Mouse (Mus musculus): ENCODE measurements around the gene Dctn2.
"Not testable (repeated sequence)": the region's sequence is repeated elsewhere in the genome, so short reads cannot be mapped to it uniquely, and the experiment has no call there.

The Dctn2 gene

GRCm38 (mm10) chr10:127287936-127288293 is 21.7 kb downstream of the Dctn2 start:
- intact Hi-C loops (cut with DNase I) = no loop called here

DNA sequence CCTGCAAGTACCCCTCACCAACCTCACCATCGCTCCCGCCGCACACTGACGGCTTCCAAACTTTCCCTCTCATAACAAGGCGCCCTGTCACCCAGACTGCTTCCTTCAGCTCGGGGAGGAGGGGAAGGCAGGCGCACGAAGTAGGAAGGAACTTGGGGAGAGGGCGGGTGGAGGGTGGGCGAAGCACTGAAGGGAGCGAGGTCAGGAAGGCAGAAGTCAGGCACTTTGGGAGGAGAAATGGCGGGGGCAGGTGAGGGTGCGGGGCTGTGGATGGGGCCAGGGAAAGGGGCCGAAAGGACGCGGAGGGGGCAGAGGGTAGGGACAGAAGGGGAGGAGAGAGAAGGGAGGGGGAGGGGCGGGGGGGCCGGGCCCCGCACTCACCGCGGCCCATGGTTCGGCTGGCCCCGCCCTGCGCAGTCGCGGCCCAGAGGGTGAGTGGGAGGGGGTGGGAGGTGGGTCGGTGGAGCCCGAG is 22.2 kb downstream of the Dctn2 start:
- intact Hi-C loops (cut with DNase I) = no loop called here

- intact Hi-C loops (cut with DNase I) = no loop called here
Measured at GRCm38 (mm10) chr10:127288800-127289572, 22.8 kb downstream of the Dctn2 start, which contains the start of gene Mbd6. Gene Mbd6 (minus strand): TSS chr10:127289018.

DNA sequence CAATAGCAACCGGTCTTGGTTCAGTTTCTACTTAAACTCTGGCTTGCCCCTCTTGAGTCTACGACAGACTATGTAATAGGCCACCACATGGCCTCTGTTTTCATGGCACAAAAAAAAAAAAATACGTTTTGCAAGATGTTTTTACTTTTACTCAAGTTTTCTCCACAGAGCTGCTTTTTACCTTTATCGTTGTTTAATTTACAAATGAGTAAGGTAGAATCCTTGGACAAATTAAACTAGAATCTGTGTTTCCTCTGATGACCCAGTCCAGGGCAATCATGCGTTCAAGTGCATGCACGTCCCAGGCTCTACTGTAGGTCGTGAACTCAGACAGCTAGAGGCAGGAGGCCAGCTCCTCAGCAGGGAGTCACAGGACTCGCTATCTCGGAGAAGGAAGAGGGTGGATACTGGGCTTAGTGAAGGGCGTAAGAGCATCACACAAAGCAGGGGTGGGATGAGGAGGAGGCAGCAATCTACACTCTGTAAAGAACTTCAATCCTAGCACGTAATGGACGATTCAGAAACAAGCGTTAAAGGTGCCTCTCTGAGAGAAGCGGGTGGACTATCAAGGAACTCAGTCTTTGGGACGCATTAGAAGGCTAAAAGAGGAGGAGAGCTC is 23.5 kb downstream of the Dctn2 start:
- intact Hi-C loops (cut with DNase I) = loop anchor here (1.0 to 2.0 kb wide), 2 partner anchors 21 to 23 kb away; partner anchors contain the start of genes Dctn2 and Mars

DNA sequence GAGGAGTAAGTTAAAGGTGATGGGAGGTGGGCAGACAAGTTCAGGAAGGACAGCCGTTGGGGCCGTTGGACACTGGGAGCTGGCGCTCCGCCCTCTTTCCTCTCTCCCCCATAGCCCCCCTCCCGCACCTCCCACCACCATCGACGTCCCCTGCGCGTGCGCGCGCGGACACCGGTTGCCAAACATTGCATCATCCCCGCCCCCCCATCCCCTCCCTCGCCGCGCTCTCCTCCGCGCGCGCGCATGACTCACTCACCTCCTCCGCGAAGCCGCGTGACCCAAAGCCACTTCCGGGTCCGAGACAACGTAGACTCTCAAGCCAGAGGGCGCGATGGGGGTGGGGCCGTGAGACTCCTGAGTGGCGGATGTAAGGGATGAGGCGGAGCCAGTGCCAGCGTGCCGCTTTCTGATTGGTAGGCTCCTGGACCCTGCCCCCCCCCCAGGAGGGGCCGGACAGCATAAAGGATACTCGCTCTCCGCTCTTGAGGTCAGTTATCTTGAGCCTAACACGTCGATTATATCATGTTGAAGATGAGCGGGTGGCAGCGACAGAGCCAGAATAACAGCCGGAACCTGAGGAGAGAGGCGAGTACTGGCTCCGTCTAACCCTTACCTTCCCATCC is 24.2 kb downstream of the Dctn2 start:
- intact Hi-C loops (cut with DNase I) = loop anchor here (1.0 to 2.0 kb wide), 2 partner anchors 20 to 24 kb away; partner anchors contain the start of genes Dctn2 and Mars

- intact Hi-C loops (cut with DNase I) = loop anchor here (1.0 to 2.0 kb wide), 2 partner anchors 20 to 25 kb away; partner anchors contain the start of genes Dctn2 and Mars
Measured at GRCm38 (mm10) chr10:127290930-127291880, 25.0 kb downstream of the Dctn2 start.

DNA sequence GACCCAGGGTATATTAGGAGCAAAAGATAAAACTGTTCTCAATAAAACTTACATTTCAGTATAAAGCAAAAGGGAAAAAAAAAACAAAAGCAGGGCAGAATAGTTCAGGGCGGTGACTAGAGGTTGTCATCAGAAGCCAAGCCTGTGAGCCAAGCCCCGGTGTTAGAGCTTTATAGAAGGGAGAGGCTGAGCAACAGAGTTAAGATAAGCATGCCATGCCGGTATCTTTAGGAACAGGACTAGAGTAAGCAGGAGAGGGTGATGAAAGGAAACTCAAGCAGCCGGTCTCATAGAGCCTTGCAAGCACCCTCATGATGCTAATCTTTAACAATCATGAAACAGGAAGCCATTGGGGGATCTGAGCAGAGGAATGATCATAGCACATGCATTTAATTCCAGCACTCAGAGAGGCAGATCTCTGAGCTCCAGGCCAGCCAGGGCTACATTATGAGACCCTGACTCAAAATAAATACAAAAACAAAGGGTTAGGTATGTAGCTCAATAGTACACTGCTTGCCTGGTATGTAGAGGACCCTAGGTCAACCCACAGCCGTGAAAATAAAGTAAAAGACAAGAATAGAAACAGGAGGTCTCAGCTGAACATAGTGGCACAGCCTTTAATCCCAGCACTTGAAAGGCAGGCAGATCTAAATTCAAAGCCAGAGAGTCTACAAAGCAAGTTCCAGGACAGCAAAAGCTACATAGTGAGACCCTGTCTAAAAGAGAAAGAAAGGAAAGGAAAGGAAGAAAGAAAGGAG is 25.9 kb downstream of the Dctn2 start:
- intact Hi-C loops (cut with DNase I) = loop anchor here (2.0 kb wide), 1 partner anchor 19 kb away; the partner anchor contains the start of gene Mars

GRCm38 (mm10) chr10:127292987-127293538 is 26.9 kb downstream of the Dctn2 start:
- intact Hi-C loops (cut with DNase I) = no loop called here

DNA sequence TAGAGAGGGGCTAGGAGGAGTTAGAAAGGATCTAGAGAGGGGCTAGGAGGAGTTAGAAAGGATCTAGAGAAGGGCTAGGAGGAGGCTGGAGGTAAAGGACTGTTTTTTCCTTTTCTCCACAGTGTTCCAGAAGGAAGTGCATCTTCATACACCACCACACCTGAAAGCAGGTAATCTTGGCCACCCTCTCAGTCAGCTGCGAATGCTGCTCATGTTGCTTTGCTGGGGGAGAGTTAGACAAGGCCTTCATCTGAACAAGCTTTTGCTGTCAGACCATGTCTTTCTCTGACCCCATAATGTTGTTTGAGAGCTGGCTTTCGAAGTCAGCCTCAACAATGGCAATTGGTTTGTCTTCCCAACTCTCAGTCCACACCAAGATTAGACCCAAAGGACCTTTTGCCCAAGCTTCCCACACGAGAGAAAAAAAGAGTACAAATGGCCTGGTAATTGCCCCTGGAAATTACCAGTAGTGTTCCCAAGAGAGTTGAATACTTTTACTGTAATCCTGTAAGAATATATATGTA is 27.5 kb downstream of the Dctn2 start:
- intact Hi-C loops (cut with DNase I) = no loop called here

DNA sequence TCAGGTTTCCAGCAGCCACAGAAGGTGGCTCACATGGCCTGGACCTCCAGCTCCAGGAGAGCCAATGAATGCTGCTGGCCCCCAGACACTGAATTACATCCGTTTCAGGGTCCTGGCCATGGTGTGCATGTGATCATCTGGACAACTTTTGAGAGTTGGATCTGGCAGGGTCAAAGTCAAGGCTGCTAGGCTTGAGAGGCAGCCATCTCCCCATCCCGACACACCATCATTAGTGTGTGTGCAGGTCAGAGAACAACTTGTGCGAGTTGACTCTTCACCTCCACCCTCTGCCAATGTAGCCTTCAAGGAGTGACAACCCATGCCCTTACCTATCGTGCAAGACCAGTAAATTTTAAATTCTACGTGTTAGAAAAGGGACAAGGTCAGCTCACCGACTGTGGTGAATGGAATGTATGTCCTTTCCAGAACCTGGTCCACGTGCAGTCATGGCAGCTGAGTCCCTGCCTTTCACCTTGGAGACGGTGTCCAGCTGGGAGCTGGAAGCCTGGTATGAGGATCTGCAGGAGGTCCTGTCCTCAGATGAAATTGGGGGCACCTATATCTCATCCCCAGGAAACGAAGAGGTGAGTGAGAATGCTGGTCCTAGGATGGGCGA is 28.8 kb downstream of the Dctn2 start:
- intact Hi-C loops (cut with DNase I) = no loop called here

DNA sequence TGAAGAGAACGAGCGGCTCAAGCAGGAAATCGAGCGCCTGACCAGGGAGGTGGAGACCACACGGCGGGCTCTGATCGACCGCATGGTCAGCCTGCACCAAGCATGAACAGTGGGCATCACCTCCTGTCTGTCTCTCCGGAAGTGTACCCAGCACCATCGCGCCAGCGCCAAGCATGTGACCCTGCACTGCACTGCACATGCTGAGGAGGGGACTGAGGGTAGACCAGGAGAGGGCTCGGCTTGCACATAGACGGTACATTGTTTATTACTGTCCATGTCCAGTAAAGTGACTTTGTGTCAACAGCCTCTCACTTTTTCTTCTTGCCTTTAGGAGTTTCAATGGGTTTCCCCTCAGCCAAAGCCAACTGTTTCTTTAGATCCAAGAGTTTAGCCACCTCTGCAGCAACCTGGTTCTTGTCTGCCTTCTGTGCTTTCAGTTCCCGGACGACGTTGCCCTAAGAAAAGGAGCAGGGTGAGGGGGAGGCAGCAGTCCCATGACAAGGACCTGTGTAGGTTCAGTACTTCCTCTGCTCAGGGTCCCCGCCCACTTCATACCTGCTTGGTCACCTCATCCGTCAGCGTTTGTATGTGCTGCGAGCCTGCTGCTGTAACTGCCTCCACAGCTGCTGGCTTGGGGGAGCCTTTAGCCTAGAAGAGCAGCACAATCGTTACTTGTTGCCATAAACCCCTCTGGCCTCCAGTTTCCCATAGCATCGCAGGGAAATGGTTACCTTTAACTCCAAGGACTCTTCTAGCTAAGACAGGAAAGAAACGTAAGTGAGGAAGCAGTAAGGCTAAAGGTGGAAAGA is 30.0 kb downstream of the Dctn2 start:
- intact Hi-C loops (cut with DNase I) = no loop called here

DNA sequence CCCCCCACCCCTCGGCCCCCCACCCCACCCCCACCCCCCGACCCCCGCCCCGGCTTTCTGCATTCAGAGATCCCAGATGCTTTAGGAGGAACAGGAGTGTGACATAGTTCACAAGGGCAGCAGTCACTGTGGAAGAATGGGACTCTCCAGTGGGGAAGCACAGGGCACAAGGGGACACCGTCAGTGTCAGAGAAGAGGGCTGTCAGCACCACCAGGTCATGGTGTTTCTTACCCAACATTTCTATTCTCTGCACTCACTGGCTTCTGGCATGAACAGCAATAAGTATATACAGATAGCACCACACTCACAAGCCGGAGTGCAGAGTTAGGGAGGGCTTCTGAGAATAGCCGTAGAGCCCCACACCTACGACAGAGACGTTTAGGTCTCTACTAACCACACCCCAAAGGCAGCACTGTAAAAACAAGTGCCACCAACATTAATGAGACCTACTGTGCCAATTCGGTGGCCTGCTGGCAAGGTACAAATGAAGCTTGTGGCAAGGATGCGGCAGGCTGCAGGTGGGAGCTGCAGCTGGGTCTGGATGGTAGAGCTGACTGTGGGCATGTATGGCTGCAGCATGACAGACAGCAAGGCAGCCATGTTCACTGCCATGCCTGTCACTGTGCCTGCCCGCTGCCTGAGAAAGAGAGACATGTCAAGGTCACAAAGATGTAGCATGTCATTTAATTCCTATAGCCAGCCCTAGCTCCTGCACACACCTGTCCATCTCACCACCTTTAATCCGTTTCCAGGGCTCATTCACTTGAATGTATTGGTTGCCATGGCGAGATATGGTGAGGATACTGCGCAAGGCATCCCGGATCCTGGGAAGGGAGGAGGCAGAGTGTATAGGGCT is 31.1 kb downstream of the Dctn2 start:
- intact Hi-C loops (cut with DNase I) = no loop called here

- intact Hi-C loops (cut with DNase I) = no loop called here
Measured at GRCm38 (mm10) chr10:127300361-127300760, 34.2 kb downstream of the Dctn2 start.

DNA sequence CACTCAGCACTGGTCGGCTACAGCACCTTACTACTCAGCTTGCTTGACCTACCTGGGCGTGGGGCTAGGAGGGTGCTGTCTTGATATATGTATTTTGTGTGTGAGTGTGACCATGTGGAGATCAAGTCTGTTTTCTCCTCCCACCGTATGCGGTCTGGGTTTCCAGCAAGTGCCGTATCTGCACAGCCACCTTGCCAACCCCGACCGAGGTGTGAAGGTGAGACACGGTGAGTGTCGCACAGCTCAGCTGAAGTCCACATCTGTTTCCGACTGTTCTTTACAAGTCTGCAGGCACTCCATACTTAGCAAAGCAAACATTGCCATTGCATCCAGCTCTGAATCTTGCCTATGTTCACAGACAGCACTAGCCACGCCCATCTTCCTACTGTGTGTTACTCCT is 37.0 kb downstream of the Dctn2 start:
- intact Hi-C loops (cut with DNase I) = no loop called here

- intact Hi-C loops (cut with DNase I) = not testable (repeated sequence)
Measured at GRCm38 (mm10) chr10:127309167-127309566, 43.0 kb downstream of the Dctn2 start.

GRCm38 (mm10) chr10:127310523-127311475 is 44.6 kb downstream of the Dctn2 start:
- intact Hi-C loops (cut with DNase I) = loop anchor here (2.0 to 5.0 kb wide), 2 partner anchors 20 to 43 kb away; partner anchors contain the start of gene Dctn2
